Mouse (Mus musculus) bone marrow, adult 2 months (tissue): ENCODE measurements around the gene 4921524J17Rik. TPM values are rescaled to one million over a fixed set of nuclear protein-coding genes. Genes with fewer than 3 reads are reported as not detected.

Experiments used
- H3K27ac ChIP-seq: fragments of 200-500 bp; 2 replicates; pipeline ENCODE4 v1.5.1; 2012; ENCODE audit warnings: low read depth, mild to moderate bottlenecking, control low read depth, inconsistent platforms, low read length; ENCODE audit not compliant: control insufficient read depth, poor library complexity, insufficient read depth
- H3K4me1 ChIP-seq: fragments of 200-500 bp; 2 replicates; pipeline ENCODE4 v1.6.1; 2011; ENCODE audit warnings: low read length; ENCODE audit not compliant: control insufficient read depth, insufficient read depth
- H3K4me3 ChIP-seq: fragments of 200-500 bp; replicated peaks from 2 replicates; pipeline ENCODE3; 2011; ENCODE audit warnings: mild to moderate bottlenecking, low read depth, low read length, control low read depth; ENCODE audit not compliant: control insufficient read depth
- CTCF ChIP-seq: fragments of 200-500 bp; IDR thresholded peaks from 2 replicates; pipeline ENCODE4 v1.5.1; 2011; ENCODE audit warnings: low read length, control low read depth; ENCODE audit not compliant: control insufficient read depth, insufficient read depth
- POLR2A ChIP-seq: fragments of 200-500 bp; IDR thresholded peaks from 2 replicates; pipeline ENCODE4 v1.6.1; 2011; ENCODE audit warnings: low read depth, mild to moderate bottlenecking, control low read depth, low read length, borderline replicate concordance; ENCODE audit not compliant: control insufficient read depth
- WGBS: fragments of 180-500 bp; shearing (Covaris S2); methylation state at CpG from one replicate; pipeline ENCODE4 v1.1.7; 2018; 5-methylcytosine and 5-hydroxymethylcytosine counted together
- polyA plus RNA-seq: library from polyadenylated mRNA; stranded (reverse); fragments of >200 nt; gene quantifications from 2 replicates; pipeline ENCODE4 v1.2.4, GENCODE M21; 2011; ENCODE audit warnings: low replicate concordance; ENCODE audit not compliant: missing spikeins, insufficient read depth, insufficient read length

The 4921524J17Rik gene
- 7.5 and 13.8 TPM in 2 replicates for polyA plus RNA-seq

DNA sequence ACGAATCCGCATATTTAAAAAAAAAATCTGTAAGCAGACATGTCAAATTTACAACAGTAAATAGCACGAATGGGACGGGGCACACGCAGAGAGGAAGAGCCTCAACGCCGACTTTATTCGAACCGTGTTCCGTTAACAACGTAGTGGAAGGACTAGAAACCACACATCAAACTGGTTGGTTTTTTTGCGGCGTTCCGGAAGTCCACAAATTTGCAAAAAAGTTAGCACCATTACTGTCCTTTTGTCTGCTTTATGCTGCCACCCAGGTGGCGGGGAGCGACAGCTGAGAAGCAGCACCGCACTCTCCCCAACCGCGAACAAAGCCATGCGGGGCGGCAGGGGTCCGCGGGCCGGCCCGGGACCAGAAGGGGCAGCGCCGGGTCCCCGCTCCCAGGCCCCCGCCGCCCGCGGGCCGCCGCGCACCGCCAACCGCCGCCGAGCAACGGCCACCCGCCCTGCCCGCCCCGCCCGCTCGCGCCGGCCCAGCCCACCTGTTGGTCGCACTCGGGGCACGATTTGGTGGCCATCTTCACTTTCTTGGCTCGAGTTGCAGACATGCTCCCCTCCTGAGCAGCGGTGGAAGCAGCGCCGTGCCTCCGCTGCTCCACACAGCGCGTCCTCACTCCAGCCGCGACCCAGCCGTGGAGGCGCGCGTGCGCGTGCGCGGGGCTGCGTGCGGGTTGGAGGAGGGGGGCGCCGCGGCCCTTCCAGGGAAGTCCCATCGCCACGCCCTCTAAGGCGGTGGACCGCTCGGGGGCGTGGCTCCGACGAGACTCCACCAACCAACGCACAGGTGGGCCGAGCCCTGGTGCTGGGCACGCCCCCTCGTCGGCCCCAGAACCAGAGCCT is at the start of gene 4921524J17Rik:
4921524J17Rik (minus strand) TSS at position 666 of the 849 bp plus-strand sequence.
- TF ChIP-seq POLR2A (peak; percentile 90; the same call in 1 of the 2 replicates), CTCF (no peak)
- no peaks in the 10 kb centered on the region; the same call in 1 of the 2 replicates for H3K4me1 ChIP-seq
- H3K27ac ChIP-seq, result peak within 1 kb of the TSS; percentile 97
- peak within 1 kb of the TSS; percentile 100 for H3K4me3 ChIP-seq
- under 1% methylated on average over 85 of the region's 85 CpGs for WGBS

DNA sequence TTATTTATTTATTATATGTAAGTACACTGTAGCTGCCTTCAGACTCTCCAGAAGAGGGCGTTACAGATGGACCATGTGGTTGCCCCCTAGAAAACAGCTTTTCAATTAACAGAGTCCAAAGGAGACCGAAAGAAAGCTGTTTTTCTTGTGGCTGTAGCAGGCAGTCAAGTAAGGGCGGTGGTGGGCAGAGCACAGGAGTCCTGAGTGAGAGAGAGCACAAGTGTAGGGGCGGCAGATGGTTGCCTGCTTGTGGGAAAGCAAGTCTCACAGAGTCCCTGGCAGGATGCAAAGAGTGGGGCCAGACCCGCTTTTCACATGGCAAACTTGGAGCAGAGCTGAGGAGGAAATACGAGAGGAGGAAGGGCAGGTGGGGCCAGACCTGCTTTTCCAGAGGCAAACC is 49.8 kb upstream of the 4921524J17Rik start:
- H3K4me1 ChIP-seq, result no peaks in the 10 kb centered on the region; the same call in 1 of the 2 replicates
- 64% methylated on average over 6 of the region's 6 CpGs for WGBS
- TF ChIP-seq CTCF (no peak), POLR2A (no peak)
- no peak overlapping the region for H3K4me3 ChIP-seq
- no peak overlapping the region for H3K27ac ChIP-seq

GRCm38 (mm10) chr8:85481900-85482299 is 49.3 kb upstream of the 4921524J17Rik start:
- H3K4me1 ChIP-seq, result no peaks in the 10 kb centered on the region; the same call in 1 of the 2 replicates
- peak overlapping the region; percentile 11 for H3K4me3 ChIP-seq
- H3K27ac ChIP-seq, result no peak overlapping the region
- WGBS, result 4% methylated on average over 10 of the region's 10 CpGs
- TF ChIP-seq CTCF, result peak; percentile 25; the same call in 1 of the 2 replicates
- TF ChIP-seq POLR2A, result peak; percentile 63; the same call in 1 of the 2 replicates

GRCm38 (mm10) chr8:85479710-85480109 is 47.1 kb upstream of the 4921524J17Rik start:
- Histone ChIP-seq H3K4me1 (no peaks in the 10 kb centered on the region; the same call in 1 of the 2 replicates), H3K4me3 (no peak overlapping the region), H3K27ac (no peak overlapping the region)
- TF ChIP-seq CTCF, result no peak
- no peak for TF ChIP-seq POLR2A
- 78% methylated on average over 2 of the region's 2 CpGs for WGBS

GRCm38 (mm10) chr8:85478397-85478796 is 45.8 kb upstream of the 4921524J17Rik start:
- no peak overlapping the region for H3K4me3 ChIP-seq
- H3K27ac ChIP-seq, result no peak overlapping the region
- 86% methylated on average over 2 of the region's 2 CpGs for WGBS
- no peaks in the 10 kb centered on the region; the same call in 1 of the 2 replicates for H3K4me1 ChIP-seq
- TF ChIP-seq CTCF (no peak), POLR2A (no peak)

GRCm38 (mm10) chr8:85476970-85477545 is 44.4 kb upstream of the 4921524J17Rik start:
- TF ChIP-seq CTCF (no peak), POLR2A (no peak)
- WGBS, result 69% methylated on average over 4 of the region's 4 CpGs
- no peaks in the 10 kb centered on the region; the same call in 1 of the 2 replicates for H3K4me1 ChIP-seq
- H3K27ac ChIP-seq, result no peak overlapping the region
- no peak overlapping the region for H3K4me3 ChIP-seq

GRCm38 (mm10) chr8:85474924-85475323 is 42.3 kb upstream of the 4921524J17Rik start:
- TF ChIP-seq CTCF, result no peak
- TF ChIP-seq POLR2A, result no peak
- WGBS, result 39% methylated on average over 3 of the region's 3 CpGs
- Histone ChIP-seq H3K27ac (no peak overlapping the region), H3K4me1 (no peaks in the 10 kb centered on the region), H3K4me3 (no peak overlapping the region)

DNA sequence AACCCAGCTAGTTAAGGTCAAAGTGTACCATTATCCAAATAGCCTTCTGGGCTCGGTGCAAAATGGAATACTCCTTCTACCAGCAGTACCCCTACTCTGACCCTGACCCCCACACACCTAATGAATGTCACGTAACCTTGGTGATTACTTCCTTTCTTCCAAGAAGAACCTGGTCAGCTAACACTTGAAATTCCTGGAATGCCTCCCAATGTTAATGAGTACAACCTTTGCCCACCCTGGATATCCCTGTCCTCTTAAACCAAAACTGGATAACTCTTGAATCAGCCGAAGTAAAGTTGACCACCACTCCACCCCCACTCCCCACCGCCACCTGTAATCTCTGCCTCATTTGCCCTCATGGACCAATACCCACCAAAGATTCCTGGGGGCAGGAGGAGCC is 40.6 kb upstream of the 4921524J17Rik start:
- Histone ChIP-seq H3K27ac (no peak overlapping the region), H3K4me3 (no peak overlapping the region), H3K4me1 (no peaks in the 10 kb centered on the region)
- TF ChIP-seq CTCF (no peak), POLR2A (no peak)
- 84% methylated on average over 4 of the region's 4 CpGs for WGBS
